In genomic region chr4:149314275-149314837, GRCm38 (mm10) we compare ENCODE assay signal across 24 mouse cellular contexts. TPM values are rescaled to one million over a fixed set of nuclear protein-coding genes. Genes with fewer than 3 reads are reported as not detected.
DNase-seq lines count a peak whose midpoint lies in the region; ATAC-seq and TF ChIP-seq lines count a peak whose summit lies in the region.
"Had no signal": no experiment of that assay in that cellular context is flagged by ENCODE, and none has a peak within 500 bp of the region (broad histone marks: within the 10 kb centered on the region; RNA-seq: fewer than 3 reads in every experiment).

No protein-coding gene starts in this region.

- H3K27ac ChIP-seq in liver, postnatal 0 days (ENCODE audit: low read depth) = no peak overlapping the region
- no peak overlapping the region for H3K27ac ChIP-seq in liver, embryonic 12.5 days
- H3K27ac ChIP-seq: heart, adult 2 months; heart, embryonic 13.5 days; hindbrain, postnatal 0 days; left cerebral cortex, adult 2 months; macrophage; midbrain, embryonic 15.5 days; neural tube, embryonic 13.5 days had no signal

- no peak overlapping the region for H3K4me3 ChIP-seq in liver, postnatal 0 days (ENCODE audit: low read depth, low read length)
- no peak overlapping the region for H3K4me3 ChIP-seq in liver, embryonic 12.5 days
- H3K4me3 ChIP-seq: forebrain, embryonic 10.5 days; heart, adult 2 months; heart, embryonic 13.5 days; left cerebral cortex, adult 2 months; midbrain, embryonic 15.5 days; neural tube, embryonic 13.5 days had no signal

- H3K4me1 ChIP-seq in liver, postnatal 0 days (ENCODE audit: insufficient read depth) = no peaks in the 10 kb centered on the region
- H3K4me1 ChIP-seq in liver, embryonic 12.5 days = no peaks in the 10 kb centered on the region

- H3K36me3 ChIP-seq in liver, postnatal 0 days (replicated peaks; ENCODE audit: insufficient read depth, low read length) = no peaks in the 10 kb centered on the region
- H3K36me3 ChIP-seq in liver, embryonic 12.5 days = no peaks in the 10 kb centered on the region
- H3K36me3 ChIP-seq: forebrain, embryonic 10.5 days; heart, embryonic 13.5 days; midbrain, embryonic 15.5 days; neural tube, embryonic 13.5 days had no signal

- peak; percentile 83 for DNase-seq in cerebellum, adult 9-10 months
- no peak for DNase-seq in liver, postnatal 0 days
- DNase-seq in brain, adult 2 months (ENCODE audit: low read depth, low spot score) = peak; percentile 81
- DNase-seq in lung, postnatal 36 days = peak; percentile 38
- no peak for DNase-seq in adrenal gland, adult (ENCODE audit: inconsistent age in 2 of 2, low spot score in 1 of 2)
- no peak for DNase-seq in left cerebral cortex, adult 18-20 months (ENCODE audit: low spot score in 2 of 2)
- DNase-seq: adrenal gland, adult 2 months; gastrocnemius, postnatal 14 days; heart, adult 2 months; heart, postnatal 14 days; kidney, adult 18-20 months; layer of hippocampus, adult 9-11 months; left cerebral cortex, postnatal 4 days; right cerebral cortex, postnatal 4 days had no signal

- no peak overlapping the region for H3K4me2 ChIP-seq in liver, postnatal 0 days (ENCODE audit: low read depth, low read length)
- no peak overlapping the region for H3K4me2 ChIP-seq in liver, embryonic 12.5 days
- H3K4me2 ChIP-seq: heart, embryonic 13.5 days; midbrain, embryonic 15.5 days; neural tube, embryonic 13.5 days had no signal

- no peak for TF ChIP-seq EP300 in liver, postnatal 0 days (IDR thresholded peaks at IDR 0.05; ENCODE audit: low read depth)

- no peaks in the 10 kb centered on the region for H3K9me3 ChIP-seq in liver, postnatal 0 days (ENCODE audit: low read length)
- no peaks in the 10 kb centered on the region for H3K9me3 ChIP-seq in liver, embryonic 12.5 days (replicated peaks)
- H3K9me3 ChIP-seq: forebrain, embryonic 10.5 days; heart, embryonic 13.5 days; midbrain, embryonic 15.5 days; neural tube, embryonic 13.5 days had no signal

- no peaks in the 10 kb centered on the region for H3K27me3 ChIP-seq in liver, postnatal 0 days (ENCODE audit: insufficient read depth, low read length)
- peaks cover 19% of the 10 kb centered on the region; the same call in 1 of the 2 replicates for H3K27me3 ChIP-seq in liver, embryonic 12.5 days (replicated peaks)
- H3K27me3 ChIP-seq: heart, embryonic 13.5 days; midbrain, embryonic 15.5 days; neural tube, embryonic 13.5 days had no signal

- H3K9ac ChIP-seq in liver, postnatal 0 days (replicated peaks) = no peak overlapping the region
- H3K9ac ChIP-seq in liver, embryonic 12.5 days = no peak overlapping the region
- H3K9ac ChIP-seq: heart, embryonic 13.5 days; midbrain, embryonic 15.5 days; neural tube, embryonic 13.5 days had no signal

- ATAC-seq in cerebellum, adult (ENCODE audit: insufficient number of reproducible peaks, low FRiP score, low TSS enrichment) = no peak
- ATAC-seq in liver, postnatal 0 days = peak; percentile 36
- ATAC-seq in liver, embryonic 12.5 days = no peak
- ATAC-seq: forebrain, embryonic 16.5 days; hindbrain, postnatal 0 days; midbrain, embryonic 15.5 days had no signal

- 76% methylated on average over 11 of the region's 11 CpGs for WGBS in liver, postnatal 0 days (ENCODE audit: insufficient replicate concordance)
- WGBS in liver, embryonic 12.5 days (ENCODE audit: insufficient replicate concordance) = 83% methylated on average over 11 of the region's 11 CpGs

- TF ChIP-seq CTCF in liver, postnatal 0 days (IDR thresholded peaks at IDR 0.05; ENCODE audit: low read depth) = no peak

RNA-seq across cellular contexts. Expression of gene Kif1b, which starts 6.9 kb away (rescaled TPM):
- 6.9 and 8.9 TPM in 2 replicates for polyA plus RNA-seq in liver, postnatal 0 days (2015; fragmentation: Nextera tagmentation; extraction: Ambion mirVana)
- polyA plus RNA-seq in liver, embryonic 12.5 days (2016; fragmentation: Nextera tagmentation; extraction: Ambion mirVana) = 9.1 and 9.2 TPM in 2 replicates
- 100 to 1,000 TPM; 429 to 451 TPM for total RNA-seq in left cerebral cortex, adult 18-20 months (2021)

Comparison
In these comparisons a context has a peak if more than half of its experiments do, and no peak if none do; other contexts are left out.
1. DNase-seq: peak in cerebellum, adult 9-10 months (single experiment), brain, adult 2 months (single experiment) and lung, postnatal 36 days (single experiment); none in liver, postnatal 0 days (single experiment), adrenal gland, adult (0 of 2) and left cerebral cortex, adult 18-20 months (0 of 2).